8 mouse cellular contexts compared by ENCODE assay signal in genomic region chr13:45455108-45455861, GRCm38 (mm10). TPM values are rescaled to one million over a fixed set of nuclear protein-coding genes. Genes with fewer than 3 reads are reported as not detected.
DNase-seq lines count a peak whose midpoint lies in the region; ATAC-seq and TF ChIP-seq lines count a peak whose summit lies in the region.

No protein-coding gene starts in this region.

- H3K4me1 ChIP-seq in midbrain, embryonic 10.5 days = peaks cover 24% of the 10 kb centered on the region
- peaks cover 9% of the 10 kb centered on the region for H3K4me1 ChIP-seq in midbrain, embryonic 15.5 days
- peaks cover 31% of the 10 kb centered on the region for H3K4me1 ChIP-seq in limb, embryonic 12.5 days (replicated peaks)

- H3K9me3 ChIP-seq in midbrain, embryonic 10.5 days (replicated peaks) = no peaks in the 10 kb centered on the region
- H3K9me3 ChIP-seq in midbrain, embryonic 15.5 days = no peaks in the 10 kb centered on the region
- H3K9me3 ChIP-seq in limb, embryonic 12.5 days = no peaks in the 10 kb centered on the region

- peak overlapping the region; percentile 69 for H3K27ac ChIP-seq in midbrain, embryonic 10.5 days (replicated peaks)
- no peak overlapping the region for H3K27ac ChIP-seq in midbrain, embryonic 15.5 days
- peak overlapping the region; percentile 70 for H3K27ac ChIP-seq in limb, embryonic 12.5 days

- H3K9ac ChIP-seq in midbrain, embryonic 15.5 days = no peak overlapping the region
- no peak overlapping the region for H3K9ac ChIP-seq in limb, embryonic 12.5 days (replicated peaks)

- H3K36me3 ChIP-seq in midbrain, embryonic 10.5 days = no peaks in the 10 kb centered on the region
- H3K36me3 ChIP-seq in midbrain, embryonic 15.5 days (replicated peaks) = no peaks in the 10 kb centered on the region
- H3K36me3 ChIP-seq in limb, embryonic 12.5 days = no peaks in the 10 kb centered on the region
- H3K36me3 ChIP-seq in myocyte (ENCODE audit: control insufficient read depth, insufficient read depth) = no peaks in the 10 kb centered on the region

- no peak for ATAC-seq in midbrain, embryonic 15.5 days (replicated peaks)
- no peak for ATAC-seq in limb, embryonic 12.5 days (ENCODE audit: insufficient number of reproducible peaks, insufficient read depth, low FRiP score, low TSS enrichment, low read depth)

- no peak for TF ChIP-seq POLR2A in myocyte (IDR thresholded peaks at IDR 0.05; ENCODE audit: insufficient read length, low read depth)

- DNase-seq in midbrain, embryonic 10.5 days (ENCODE audit: low spot score) = peak; percentile 21
- peak; percentile 70 for DNase-seq in embryo, embryonic 11 days
- peak; percentile 46 for DNase-seq in heart, postnatal 4 days
- DNase-seq in cerebellum, adult 18-20 months = no peak
- no peak for DNase-seq in urinary bladder, adult 18-20 months (ENCODE audit: low spot score in 2 of 2)

- H3K79me2 ChIP-seq in myocyte (ENCODE audit: control insufficient read depth, insufficient read depth) = no peaks in the 10 kb centered on the region

- 25% methylated on average over 15 of the region's 15 CpGs for WGBS in midbrain, embryonic 10.5 days
- 30% methylated on average over 15 of the region's 15 CpGs for WGBS in midbrain, embryonic 15.5 days
- 24% methylated on average over 15 of the region's 15 CpGs for WGBS in limb, embryonic 12.5 days

- H3K4me3 ChIP-seq in midbrain, embryonic 10.5 days = no peak overlapping the region
- H3K4me3 ChIP-seq in midbrain, embryonic 15.5 days = no peak overlapping the region
- no peak overlapping the region for H3K4me3 ChIP-seq in limb, embryonic 12.5 days (replicated peaks)
- H3K4me3 ChIP-seq in myocyte = no peak overlapping the region

- no peaks in the 10 kb centered on the region for H3K27me3 ChIP-seq in midbrain, embryonic 10.5 days (ENCODE audit: low read depth, poor library complexity, severe bottlenecking)
- H3K27me3 ChIP-seq in midbrain, embryonic 15.5 days (replicated peaks) = no peaks in the 10 kb centered on the region
- no peaks in the 10 kb centered on the region for H3K27me3 ChIP-seq in limb, embryonic 12.5 days
- H3K27me3 ChIP-seq in myocyte (ENCODE audit: control insufficient read depth, insufficient read depth, insufficient read length) = no peaks in the 10 kb centered on the region

- H3K4me2 ChIP-seq in midbrain, embryonic 15.5 days = no peak overlapping the region
- H3K4me2 ChIP-seq in limb, embryonic 12.5 days = peak overlapping the region; percentile 26
- peak overlapping the region; percentile 49 for H3K4me2 ChIP-seq in myocyte (ENCODE audit: low read depth)

- H3ac ChIP-seq in myocyte (ENCODE audit: control insufficient read depth, insufficient read length) = no peak overlapping the region

TF ChIP-seq in myocyte, 11 proteins besides CTCF, POLR2A, EP300 and RAD21:
- TF ChIP-seq MYOD1 (IDR thresholded peaks at IDR 0.05; ENCODE audit: control insufficient read depth in 1 of 3, insufficient read length in 2 of 3, low read depth in 2 of 3) (peak in 1 of 3 experiments; percentile 25), USF1 (IDR thresholded peaks at IDR 0.05; ENCODE audit: low read depth) (no peak)

RNA-seq across cellular contexts. Expression of gene Gmpr, which starts 52.0 kb away (rescaled TPM):
- polyA plus RNA-seq in midbrain, embryonic 10.5 days (2016; fragmentation: Nextera tagmentation; extraction: Ambion mirVana) = 26.9 and 30.0 TPM in 2 replicates
- 29.5 and 31.7 TPM in 2 replicates for polyA plus RNA-seq in midbrain, embryonic 15.5 days (2015; fragmentation: Nextera tagmentation; extraction: Ambion mirVana)
- 100 to 1,000 TPM; 161 to 187 TPM for total RNA-seq in heart, postnatal 4 days (2021)
- 20.1 and 21.7 TPM in 2 replicates for polyA plus RNA-seq in limb, embryonic 12.5 days (2016; fragmentation: Nextera tagmentation; extraction: Ambion mirVana)
- polyA plus RNA-seq in myocyte (2012; fragmentation: generic; extraction: Trizol) = 41.6 TPM

Comparison
In these comparisons a context has a peak if more than half of its experiments do, and no peak if none do; other contexts are left out.
1. DNase-seq: peak in midbrain, embryonic 10.5 days (single experiment), embryo, embryonic 11 days (single experiment) and heart, postnatal 4 days (single experiment); none in cerebellum, adult 18-20 months (0 of 2) and urinary bladder, adult 18-20 months (0 of 2).